Mouse (Mus musculus): Measurements from ENCODE around the gene Brpf1. TPM values are rescaled to one million over a fixed set of nuclear protein-coding genes. Genes with fewer than 3 reads are reported as not detected.

Brpf1 gene
- total RNA-seq (2017), result 62.6 and 63.0 TPM in 2 replicates

DNA sequence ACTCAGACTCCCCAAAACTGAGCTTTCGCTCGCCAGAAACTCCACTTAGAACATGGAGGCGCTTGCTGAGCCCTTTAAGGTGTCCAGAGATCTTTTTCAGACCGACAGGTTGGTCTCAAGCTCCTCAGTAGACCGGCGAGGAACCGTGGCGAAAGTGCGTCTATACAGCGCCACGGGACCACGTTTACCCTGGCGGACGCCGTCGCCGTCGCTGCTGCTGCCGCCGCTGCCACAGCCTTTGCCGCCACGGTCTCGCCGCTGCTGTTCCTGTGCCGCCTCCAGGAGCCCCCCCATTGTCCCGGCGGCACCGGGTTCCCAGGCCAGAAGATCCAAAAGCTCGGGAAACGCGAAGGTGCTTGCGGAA, at the start of gene Brpf1:
Gene Brpf1, plus strand, starts transcription at position 152 of the 364 bp plus-strand sequence.
- ATAC-seq (ENCODE audit: extremely low read depth, insufficient number of reproducible peaks, low FRiP score, poor library complexity, severe bottlenecking), result 0 out of 2 replicates have a peak, but pooled peaks have one; percentile 14

DNA sequence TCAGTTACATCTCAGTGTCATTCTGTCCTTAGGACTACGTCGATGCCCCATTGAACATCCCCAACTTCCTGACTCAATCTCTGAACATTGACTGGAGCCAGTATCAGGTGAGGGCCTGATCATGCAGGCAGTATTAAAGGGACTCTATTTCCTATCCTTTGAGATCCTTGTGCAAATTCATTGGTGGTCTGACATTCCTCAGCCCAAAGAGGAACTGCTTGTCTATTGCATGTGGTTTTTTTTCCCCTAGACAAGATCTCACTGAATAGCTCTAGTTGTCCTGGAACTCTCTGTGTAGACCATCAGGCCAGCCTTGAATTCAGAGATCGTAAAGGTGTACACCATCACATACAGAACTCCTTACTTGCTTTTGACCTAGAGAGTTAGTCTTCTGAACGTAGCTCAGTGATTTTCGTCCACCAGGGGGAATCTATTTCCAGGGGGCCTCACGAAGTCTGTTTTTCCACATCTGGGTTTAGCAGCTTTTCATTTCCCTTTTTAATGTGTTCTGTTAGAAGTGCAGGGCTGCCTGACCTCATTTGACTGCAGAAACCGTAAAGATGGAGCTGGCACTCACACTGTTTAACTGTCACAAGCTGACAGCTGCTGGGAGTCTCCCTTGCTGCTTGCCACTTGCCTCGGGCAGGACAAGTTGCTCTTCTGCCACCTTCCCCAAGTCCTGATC, 45.6 kb upstream of the Brpf1 start:
- no peak for ATAC-seq (ENCODE audit: extremely low read depth, insufficient number of reproducible peaks, low FRiP score, poor library complexity, severe bottlenecking)

DNA sequence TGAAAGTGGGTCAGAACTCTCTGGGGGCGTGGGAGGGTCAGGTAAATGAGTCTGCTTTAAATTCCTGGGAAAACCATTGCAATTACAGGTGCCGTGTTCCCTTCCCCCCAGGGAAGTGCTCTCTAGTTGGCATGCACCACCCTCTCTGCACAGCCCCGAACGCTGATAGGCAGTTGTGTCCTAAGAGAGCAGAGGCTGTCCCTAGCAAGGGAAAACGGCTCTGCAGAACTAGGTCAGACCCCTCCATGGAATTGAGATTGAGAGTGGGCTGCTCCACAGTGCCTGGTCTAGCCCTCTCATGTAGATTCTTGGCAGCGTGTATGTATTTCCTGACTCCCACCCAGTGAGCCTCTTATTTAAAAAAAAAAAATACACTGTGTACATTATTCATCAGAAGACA, 43.4 kb upstream of the Brpf1 start:
- no peak for ATAC-seq (ENCODE audit: extremely low read depth, insufficient number of reproducible peaks, low FRiP score, poor library complexity, severe bottlenecking)

DNA sequence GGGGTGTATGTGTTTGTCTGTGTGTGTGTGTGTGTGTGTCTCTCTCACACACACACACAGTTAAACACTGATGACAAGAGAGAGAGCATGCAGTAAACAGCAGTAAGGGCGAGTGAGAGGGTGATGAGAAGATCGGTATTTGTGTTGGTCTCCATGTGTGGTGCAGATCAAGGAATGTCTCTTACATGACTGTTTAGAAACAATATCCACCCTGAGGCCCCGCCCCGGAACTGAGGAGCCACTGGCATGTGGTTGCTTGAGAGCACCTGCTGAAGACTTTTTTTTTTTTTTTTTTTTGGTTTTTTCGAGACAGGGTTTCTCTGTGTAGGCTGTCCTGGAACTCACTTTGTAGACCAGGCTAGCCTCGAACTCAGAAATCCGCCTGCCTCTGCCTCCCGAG, 42.5 kb upstream of the Brpf1 start:
- no peak for ATAC-seq (ENCODE audit: extremely low read depth, insufficient number of reproducible peaks, low FRiP score, poor library complexity, severe bottlenecking)

DNA sequence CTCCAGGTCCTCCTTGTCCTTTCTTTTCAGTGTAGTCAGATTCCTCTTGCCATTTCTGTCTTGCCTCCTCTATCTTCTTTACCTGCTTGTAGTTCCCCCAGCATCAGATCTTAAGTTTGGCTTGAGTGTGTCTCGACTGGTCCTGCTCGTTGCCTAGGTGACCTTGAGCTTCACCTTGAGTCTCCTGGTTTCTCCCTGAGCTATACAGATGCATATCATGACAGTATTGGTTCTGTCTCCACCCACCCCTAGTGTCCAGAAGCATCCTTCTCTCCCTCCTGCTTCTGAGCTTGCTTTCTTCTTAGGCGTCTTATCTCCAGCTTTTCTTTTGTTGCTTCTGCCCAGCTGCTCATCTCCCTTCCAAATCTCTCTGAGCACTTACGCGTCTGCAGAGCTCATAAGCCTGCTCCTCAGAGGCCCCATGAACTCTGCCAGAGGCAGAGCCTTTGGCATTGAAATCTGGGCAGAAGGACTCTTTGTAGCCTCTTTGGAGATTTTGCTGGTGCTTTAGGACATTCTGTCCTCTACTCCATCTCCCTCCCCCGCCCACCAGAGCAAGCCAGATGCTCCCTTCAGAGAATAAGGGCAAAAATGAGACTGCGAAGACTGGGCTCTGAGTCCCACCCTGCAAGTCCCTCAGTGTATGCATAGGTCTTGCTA, 39.8 kb upstream of the Brpf1 start:
- ATAC-seq (ENCODE audit: extremely low read depth, insufficient number of reproducible peaks, low FRiP score, poor library complexity, severe bottlenecking), result no peak

DNA sequence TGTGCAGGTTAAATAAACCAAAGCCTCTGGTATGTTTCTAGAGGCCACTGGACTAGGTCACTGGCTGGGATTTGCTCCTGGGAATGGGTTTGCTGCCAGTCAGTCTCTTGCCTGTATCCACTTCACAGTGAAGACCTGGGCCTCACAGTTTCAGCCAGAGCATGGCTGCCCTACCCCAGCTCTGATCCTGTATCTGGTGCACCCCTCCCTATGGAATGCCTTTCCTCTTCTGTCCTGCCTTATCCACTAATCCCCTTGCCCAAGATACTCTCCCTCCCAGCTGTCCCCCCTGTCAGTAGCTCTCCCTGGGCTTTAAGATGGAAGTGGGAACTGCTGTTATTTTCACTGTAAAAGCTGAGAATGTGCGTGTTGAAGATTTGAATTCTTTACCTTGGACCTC, 38.9 kb upstream of the Brpf1 start:
- no peak for ATAC-seq (ENCODE audit: extremely low read depth, insufficient number of reproducible peaks, low FRiP score, poor library complexity, severe bottlenecking)

DNA sequence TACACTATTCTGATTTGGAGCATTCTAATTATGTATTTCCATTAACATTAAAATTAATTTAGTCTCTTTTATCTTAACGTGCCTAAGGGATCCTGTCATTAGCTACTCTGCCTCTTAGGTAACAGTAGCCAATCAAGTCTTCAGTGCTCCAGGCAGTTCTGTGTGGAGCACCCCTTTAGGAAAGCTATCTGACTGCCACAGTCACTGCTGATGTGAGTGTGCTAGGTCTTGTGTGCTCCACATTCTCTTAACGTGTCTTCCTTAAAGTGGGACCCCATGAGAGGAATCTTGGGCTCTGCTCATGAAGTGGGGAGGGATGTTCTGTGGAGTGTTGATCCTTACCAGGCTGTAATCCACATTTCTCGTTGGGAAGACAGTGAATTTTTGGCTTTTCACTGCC, 34.6 kb upstream of the Brpf1 start:
- ATAC-seq (ENCODE audit: extremely low read depth, insufficient number of reproducible peaks, low FRiP score, poor library complexity, severe bottlenecking), result no peak

DNA sequence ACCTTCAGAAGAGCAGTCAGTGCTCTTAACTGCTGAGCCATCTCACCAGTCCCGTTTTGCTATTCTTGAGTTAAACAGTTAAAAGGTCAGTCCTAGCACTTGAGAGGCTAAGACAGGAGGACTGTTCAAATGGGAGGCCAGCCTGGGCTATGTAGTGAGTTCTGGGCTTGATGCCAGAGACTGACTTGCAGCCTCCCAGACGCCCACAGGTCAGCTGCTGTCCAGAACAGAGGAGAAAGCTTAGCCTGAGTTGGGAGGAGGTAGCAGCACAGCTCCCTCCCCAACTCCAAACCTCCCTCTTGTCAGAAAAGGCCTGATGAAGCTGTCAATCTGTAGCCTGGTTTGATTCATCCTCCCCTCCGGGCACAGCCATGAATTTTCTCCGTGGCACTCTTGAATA, 30.1 kb upstream of the Brpf1 start:
- no peak for ATAC-seq (ENCODE audit: extremely low read depth, insufficient number of reproducible peaks, low FRiP score, poor library complexity, severe bottlenecking)

DNA sequence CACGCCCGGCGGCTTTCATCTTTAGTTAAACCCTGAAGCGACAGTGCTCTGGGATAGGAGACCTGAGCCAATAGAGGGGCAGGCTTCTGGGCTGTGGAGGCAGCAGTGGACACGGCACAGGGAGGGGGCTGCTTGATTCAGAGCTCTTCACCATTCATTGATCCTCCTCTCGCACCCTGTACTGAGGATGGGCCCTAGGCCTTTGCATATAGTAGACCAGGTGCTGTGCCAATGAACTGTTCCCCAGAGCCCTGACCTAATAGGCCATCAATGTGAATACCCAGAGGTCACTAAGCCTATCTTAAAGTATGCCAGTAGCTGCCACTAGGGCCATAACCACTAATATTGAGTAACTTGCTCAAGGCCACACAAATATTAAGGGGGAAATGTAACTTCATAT, 25.3 kb upstream of the Brpf1 start:
- ATAC-seq (ENCODE audit: extremely low read depth, insufficient number of reproducible peaks, low FRiP score, poor library complexity, severe bottlenecking), result no peak

DNA sequence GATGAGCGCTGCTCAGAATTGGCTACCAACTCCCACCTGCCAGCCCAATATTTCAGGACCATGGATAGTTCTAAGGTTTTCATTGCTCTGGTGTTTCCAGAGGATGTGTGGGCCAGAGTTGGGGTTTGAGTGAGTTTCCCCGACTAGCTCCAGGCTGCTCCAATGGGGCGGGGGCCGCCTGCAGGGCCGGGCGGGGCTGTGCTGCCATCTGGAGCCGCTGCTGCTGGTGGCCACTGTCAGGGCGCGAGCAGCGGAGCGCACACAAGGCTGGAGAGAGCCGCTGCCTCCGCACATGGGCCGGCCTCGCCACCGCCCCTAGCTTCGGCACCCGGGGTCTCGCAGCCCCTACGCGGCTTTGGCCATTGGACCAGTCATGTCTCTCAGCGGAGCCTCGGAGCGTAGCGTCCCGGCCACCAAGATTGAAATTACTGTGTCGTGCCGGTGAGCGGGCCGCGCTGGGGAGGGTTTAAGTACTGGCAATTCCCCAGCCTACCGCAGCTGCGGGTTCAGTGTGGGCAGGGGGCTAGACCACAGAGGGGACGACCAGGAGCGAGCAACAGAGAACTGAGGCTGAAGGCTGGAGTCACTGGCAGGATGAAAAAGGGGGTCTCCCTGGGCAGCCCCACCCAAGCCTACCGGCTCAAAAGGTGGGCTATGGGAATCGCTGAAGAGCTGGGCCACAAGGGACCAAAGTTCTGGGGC, 24.7 kb upstream of the Brpf1 start, which contains the start of gene Cpne9:
Gene Cpne9, plus strand, starts transcription at position 207 of the 702 bp plus-strand sequence.
- ATAC-seq (ENCODE audit: extremely low read depth, insufficient number of reproducible peaks, low FRiP score, poor library complexity, severe bottlenecking), result no peak

DNA sequence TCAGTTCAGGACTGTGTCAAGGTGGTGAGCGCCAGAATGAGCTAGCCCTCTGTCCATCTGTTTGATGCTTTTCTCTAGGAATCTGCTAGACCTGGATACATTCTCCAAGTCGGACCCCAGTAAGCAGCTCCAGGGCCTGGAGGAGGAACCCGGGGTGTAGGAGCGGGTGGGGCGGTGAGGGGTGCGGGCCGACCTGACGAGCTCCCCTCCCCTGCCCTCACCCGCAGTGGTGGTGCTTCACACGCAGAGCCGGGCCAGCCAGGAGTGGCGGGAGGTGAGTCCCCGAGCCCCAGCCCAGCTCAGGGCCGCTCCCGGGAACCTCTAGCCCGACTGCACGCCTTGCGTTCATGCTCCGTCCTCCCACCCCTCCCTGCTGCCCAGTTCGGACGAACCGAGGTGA, 24.0 kb upstream of the Brpf1 start:
- ATAC-seq (ENCODE audit: extremely low read depth, insufficient number of reproducible peaks, low FRiP score, poor library complexity, severe bottlenecking), result no peak

DNA sequence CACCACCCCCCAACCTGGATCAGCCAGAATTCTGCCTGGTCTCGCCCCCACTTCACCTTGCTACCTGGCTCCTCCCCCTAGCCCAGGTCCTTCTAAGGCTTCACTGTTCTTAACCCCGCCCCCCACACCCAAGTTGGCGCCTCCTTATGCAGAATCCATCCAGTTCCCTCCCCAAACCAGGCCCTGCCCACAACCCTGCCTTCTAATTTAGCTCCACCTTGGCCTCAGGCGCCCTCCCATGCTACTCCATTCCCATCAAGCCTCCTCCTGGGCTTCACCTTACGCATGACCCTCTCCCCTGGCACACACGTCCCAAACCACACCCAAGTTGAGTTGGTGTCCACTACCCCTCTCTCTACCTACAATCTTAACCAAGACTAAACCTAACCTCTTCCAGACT, 23.4 kb upstream of the Brpf1 start:
- ATAC-seq (ENCODE audit: extremely low read depth, insufficient number of reproducible peaks, low FRiP score, poor library complexity, severe bottlenecking), result no peak

DNA sequence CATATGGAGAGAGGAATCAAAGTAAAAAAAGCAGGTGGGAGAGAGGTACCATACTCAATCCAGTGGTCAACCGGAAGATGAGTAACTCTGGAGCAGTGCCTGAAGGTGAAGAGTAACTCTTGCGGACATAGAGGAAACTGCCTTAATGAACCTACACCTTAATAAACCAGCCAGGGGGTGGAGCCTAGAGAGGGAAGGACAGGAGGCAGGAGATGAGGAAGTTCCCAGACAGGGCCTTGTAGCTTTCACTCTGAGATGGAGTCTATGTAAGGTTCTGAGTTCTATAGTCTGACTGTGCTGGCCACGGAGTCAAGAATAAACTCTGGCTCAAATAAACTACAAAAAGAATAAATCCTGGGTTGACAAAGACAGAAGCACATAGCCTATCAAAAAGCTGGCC, 22.0 kb upstream of the Brpf1 start:
- peak; percentile 52 for ATAC-seq (ENCODE audit: extremely low read depth, insufficient number of reproducible peaks, low FRiP score, poor library complexity, severe bottlenecking)

DNA sequence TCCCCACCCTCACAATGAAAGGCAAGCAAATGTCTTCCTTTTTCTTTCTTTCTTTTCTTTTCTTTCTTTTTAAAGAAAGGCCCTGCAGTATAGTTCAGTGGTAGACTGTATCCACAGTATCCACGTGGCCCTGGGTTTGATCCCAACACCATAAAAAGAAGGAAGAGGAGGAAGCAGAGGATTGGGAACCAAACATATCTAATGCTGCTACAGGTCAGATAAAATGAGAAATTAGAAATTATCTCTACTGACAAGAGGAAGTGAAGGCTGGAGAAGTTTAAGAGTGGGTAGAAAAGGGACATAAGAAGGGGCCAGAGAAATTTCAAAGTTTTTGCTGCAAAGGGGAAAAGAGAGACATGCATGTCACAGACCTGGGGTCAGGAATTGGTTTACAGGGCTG, 20.6 kb upstream of the Brpf1 start:
- no peak for ATAC-seq (ENCODE audit: extremely low read depth, insufficient number of reproducible peaks, low FRiP score, poor library complexity, severe bottlenecking)

DNA sequence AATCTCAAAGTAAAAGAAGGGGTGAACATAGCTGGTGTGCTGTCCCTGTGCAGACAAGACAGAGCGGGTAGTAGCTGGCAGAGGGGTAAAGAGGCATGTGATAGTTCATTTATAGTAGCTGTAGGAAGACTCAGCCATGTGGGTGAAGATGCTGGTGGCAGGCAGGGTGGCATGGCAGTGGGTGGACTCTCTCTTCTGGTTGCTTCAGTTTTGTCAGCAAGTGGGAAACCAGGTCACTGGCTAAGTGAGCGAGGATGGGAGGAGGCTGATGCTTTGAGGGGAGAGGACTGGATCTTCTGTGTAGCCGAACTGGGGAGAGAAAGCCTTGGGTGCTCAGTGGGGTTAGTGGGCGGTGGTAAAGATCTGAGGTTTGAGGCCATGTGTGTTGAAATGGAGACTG, 19.7 kb upstream of the Brpf1 start:
- no peak for ATAC-seq (ENCODE audit: extremely low read depth, insufficient number of reproducible peaks, low FRiP score, poor library complexity, severe bottlenecking)

DNA sequence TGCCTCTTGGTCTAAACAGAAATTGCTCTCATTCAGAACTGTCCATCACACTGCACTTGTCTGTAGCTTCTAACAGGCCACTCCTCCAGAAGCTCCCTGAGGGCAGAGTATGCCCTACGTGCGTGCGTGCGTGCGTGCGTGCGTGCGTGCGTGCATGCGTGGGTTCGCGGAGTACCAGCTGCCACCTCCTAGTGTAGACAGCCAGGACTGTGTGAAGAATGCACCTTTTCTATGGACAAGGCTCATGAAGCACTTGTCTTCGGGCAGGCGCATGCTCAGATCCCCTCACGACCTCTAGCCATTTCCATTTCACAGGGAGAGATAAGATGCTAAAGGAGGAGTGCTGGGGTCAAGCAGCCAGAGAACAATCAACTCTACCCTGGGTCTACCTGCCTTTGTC, 17.6 kb upstream of the Brpf1 start:
- no peak for ATAC-seq (ENCODE audit: extremely low read depth, insufficient number of reproducible peaks, low FRiP score, poor library complexity, severe bottlenecking)

DNA sequence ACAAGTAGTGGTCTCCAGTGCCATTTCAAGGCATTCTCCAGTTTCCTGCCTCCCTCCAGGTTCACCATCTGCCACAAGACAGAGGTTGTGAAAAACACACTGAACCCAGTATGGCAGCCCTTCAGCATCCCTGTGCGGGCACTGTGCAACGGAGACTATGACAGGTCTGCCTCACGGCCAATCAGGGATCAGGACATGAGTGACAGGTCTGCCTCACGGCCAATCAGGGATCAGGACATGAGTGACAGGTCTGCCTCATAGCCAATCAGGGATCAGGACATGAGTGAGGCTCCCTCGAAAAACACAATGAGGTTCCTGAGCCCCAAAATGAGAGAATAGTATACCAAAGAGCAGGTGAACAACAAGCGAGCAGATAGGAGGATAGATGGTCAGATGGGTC, 16.6 kb upstream of the Brpf1 start:
- ATAC-seq (ENCODE audit: extremely low read depth, insufficient number of reproducible peaks, low FRiP score, poor library complexity, severe bottlenecking), result no peak

DNA sequence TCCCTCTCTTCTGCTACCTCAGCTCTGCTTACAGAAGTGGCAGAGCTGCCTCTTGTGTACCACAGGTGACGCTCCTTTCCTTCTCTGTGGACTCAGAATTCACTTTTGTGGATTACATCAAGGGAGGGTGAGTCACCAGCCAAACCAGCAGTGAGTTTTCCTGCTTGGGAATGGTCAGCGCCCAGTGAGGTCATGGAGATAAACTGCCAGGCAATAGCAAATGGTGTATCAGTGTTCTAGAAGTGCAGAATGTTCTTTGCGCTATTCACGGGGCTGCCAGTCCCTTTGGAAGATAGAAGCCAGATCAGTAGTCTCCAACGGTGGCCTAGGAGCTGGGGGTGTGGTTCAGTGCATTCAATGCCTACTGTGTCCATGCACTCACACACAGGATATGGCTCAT, 14.0 kb upstream of the Brpf1 start:
- no peak for ATAC-seq (ENCODE audit: extremely low read depth, insufficient number of reproducible peaks, low FRiP score, poor library complexity, severe bottlenecking)

DNA sequence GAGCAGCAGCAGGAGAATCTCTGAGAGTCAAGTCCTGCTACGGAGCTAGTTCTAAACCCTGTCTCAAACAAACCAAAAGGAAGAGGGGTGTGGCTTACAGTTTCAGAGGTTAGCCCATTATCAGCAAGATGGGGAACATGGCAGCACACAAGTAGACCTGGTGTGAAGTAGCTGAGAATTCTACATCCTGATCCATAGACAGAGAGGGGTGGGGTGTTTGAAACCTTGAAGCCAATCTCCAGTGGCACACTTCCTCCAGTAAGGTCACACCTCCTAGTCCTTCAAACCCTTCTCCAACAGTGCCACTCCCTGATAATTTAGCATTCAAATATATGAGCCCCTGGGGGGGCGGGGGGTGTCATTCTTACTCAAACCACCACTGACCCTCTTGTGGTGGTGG, 10.9 kb upstream of the Brpf1 start:
- no peak for ATAC-seq (ENCODE audit: extremely low read depth, insufficient number of reproducible peaks, low FRiP score, poor library complexity, severe bottlenecking)

DNA sequence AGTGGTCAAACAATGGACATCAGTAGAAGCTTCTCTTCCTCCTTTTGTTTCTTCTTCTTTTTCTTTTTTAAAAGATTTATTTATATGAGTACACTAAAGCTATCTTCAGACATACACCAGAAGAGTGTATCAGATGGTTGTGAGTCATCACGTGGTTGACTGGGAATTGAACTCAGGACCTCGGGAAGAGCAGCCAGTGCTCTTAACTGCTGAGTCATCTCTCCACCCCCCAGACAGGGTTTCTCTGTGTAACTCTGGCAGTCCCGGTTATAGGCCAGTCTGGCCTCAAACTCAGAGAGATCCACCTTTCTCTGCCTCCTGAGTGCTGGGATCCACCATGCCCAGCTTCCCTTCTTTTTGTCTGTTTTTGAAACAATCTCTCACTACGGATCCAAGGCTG, 10.3 kb upstream of the Brpf1 start:
- no peak for ATAC-seq (ENCODE audit: extremely low read depth, insufficient number of reproducible peaks, low FRiP score, poor library complexity, severe bottlenecking)
